Mouse (Mus musculus) stomach, embryonic 16.5 days (tissue): ENCODE measurements around the gene Crtap. TPM values are rescaled to one million over a fixed set of nuclear protein-coding genes. Genes with fewer than 3 reads are reported as not detected.
"Not testable (repeated sequence)": the region's sequence is repeated elsewhere in the genome, so short reads cannot be mapped to it uniquely, and the experiment has no call there.

Experiments used
- ATAC-seq: fragments of 200-750 bp; cut with Nextera tagmentation; 2 replicates; pipeline ENCODE4 v1.8.0; 2017; ENCODE audit warnings: moderate number of reproducible peaks, moderate TSS enrichment; ENCODE audit not compliant: insufficient read depth, low FRiP score
- H3K27ac ChIP-seq: fragments of 300-500 bp; sonication (generic); 2 replicates; pipeline ENCODE4 v1.5.1; 2014; ENCODE audit warnings: low read length
- H3K27me3 ChIP-seq: fragments of 300-500 bp; sonication (generic); 2 replicates; pipeline ENCODE4 v1.6.1; 2014; ENCODE audit warnings: low read length, control low read depth, mixed read lengths; ENCODE audit not compliant: control insufficient read depth, insufficient read depth
- H3K36me3 ChIP-seq: fragments of 300-500 bp; sonication (generic); 2 replicates; pipeline ENCODE4 v1.6.1; 2014; ENCODE audit warnings: low read length; ENCODE audit not compliant: control insufficient read depth, insufficient read depth
- H3K4me1 ChIP-seq: fragments of 300-500 bp; sonication (generic); 2 replicates; pipeline ENCODE4 v1.6.1; 2014; ENCODE audit warnings: low read length, control low read depth, mixed read lengths; ENCODE audit not compliant: control insufficient read depth, insufficient read depth
- H3K4me2 ChIP-seq: fragments of 300-500 bp; sonication (generic); 2 replicates; pipeline ENCODE4 v1.6.1; 2014; ENCODE audit warnings: low read depth, low read length, mixed read lengths
- H3K4me3 ChIP-seq: fragments of 300-500 bp; sonication (generic); replicated peaks from 2 replicates; pipeline ENCODE4 v1.5.1; 2014; ENCODE audit warnings: mild to moderate bottlenecking, low read length
- H3K9ac ChIP-seq: fragments of 300-500 bp; sonication (generic); 2 replicates; pipeline ENCODE4 v1.6.1; 2014; ENCODE audit warnings: low read length
- H3K9me3 ChIP-seq: fragments of 300-500 bp; sonication (generic); replicated peaks from 2 replicates; pipeline ENCODE4 v1.6.1; 2016; ENCODE audit warnings: low read length, control low read depth; ENCODE audit not compliant: control insufficient read depth
- WGBS: fragments of 180-500 bp; shearing (Covaris S2); extraction: QIAGEN DNeasy Blood & Tissue Kit; methylation state at CpG from one replicate; pipeline ENCODE4 v1.1.7; 2014; 5-methylcytosine and 5-hydroxymethylcytosine counted together
- polyA plus RNA-seq: library from polyadenylated mRNA; unstranded; fragments of >200 nt; fragmentation: Nextera tagmentation; extraction: Ambion mirVana; gene quantifications from 2 replicates; pipeline ENCODE4 v1.2.1, GENCODE M21; 2015

Gene Crtap
- polyA plus RNA-seq, 1 experiment from 2014 or later: 107 TPM

GRCm38 (mm10) chr9:114375276-114375962 lies 15.1 kb downstream of the Crtap start:
- H3K4me3 ChIP-seq: no peak overlapping the region
- no peak for ATAC-seq
- no peaks in the 10 kb centered on the region for H3K27me3 ChIP-seq
- no peaks in the 10 kb centered on the region for H3K9me3 ChIP-seq
- 86% methylated on average over 10 of the region's 10 CpGs for WGBS
- no peak overlapping the region for H3K27ac ChIP-seq
- H3K36me3 ChIP-seq: peaks cover 10% of the 10 kb centered on the region
- no peak overlapping the region for H3K9ac ChIP-seq
- H3K4me1 ChIP-seq: no peaks in the 10 kb centered on the region
- no peak overlapping the region for H3K4me2 ChIP-seq

DNA sequence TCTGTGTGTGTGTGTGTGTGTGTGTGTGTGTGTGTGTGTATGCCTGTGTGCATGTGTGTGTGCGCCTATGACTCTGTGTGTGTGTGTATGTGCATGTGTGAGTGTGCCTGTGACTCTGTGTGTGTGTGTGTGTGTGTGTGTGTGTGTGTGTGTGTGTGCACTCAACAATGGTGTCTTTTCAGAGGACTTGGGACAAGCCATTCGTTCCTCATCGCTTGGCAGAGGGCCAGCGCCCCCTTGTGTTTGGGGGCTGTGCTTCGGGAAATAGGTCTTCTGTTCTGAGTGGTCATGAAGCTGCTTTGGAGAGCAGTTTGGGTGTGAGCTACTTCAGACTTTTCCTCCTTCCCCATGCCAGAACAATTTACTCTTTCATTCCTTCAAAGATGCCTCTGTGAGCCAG lies 18.8 kb downstream of the Crtap start:
- H3K9me3 ChIP-seq, H3K4me2 ChIP-seq, H3K4me1 ChIP-seq, H3K27me3 ChIP-seq, H3K9ac ChIP-seq, H3K27ac ChIP-seq, H3K4me3 ChIP-seq, H3K36me3 ChIP-seq, ATAC-seq: not testable (repeated sequence)
- WGBS: 30% methylated on average over 5 of the region's 5 CpGs

GRCm38 (mm10) chr9:114369389-114369788 lies 21.1 kb downstream of the Crtap start:
- ATAC-seq, H3K4me2 ChIP-seq, H3K27me3 ChIP-seq, H3K9ac ChIP-seq, H3K4me3 ChIP-seq, H3K36me3 ChIP-seq, H3K27ac ChIP-seq, H3K4me1 ChIP-seq, H3K9me3 ChIP-seq: not testable (repeated sequence)
- 69% methylated on average over 5 of the region's 5 CpGs for WGBS

- peak overlapping the region; percentile 52 for H3K4me3 ChIP-seq
- no peaks in the 10 kb centered on the region for H3K9me3 ChIP-seq
- peaks cover 4% of the 10 kb centered on the region; the same call in 1 of the 2 replicates for H3K36me3 ChIP-seq
- no peak overlapping the region for H3K27ac ChIP-seq
- H3K9ac ChIP-seq: peak overlapping the region; percentile 78
- 13% methylated on average over 12 of the region's 12 CpGs for WGBS
- no peaks in the 10 kb centered on the region for H3K4me1 ChIP-seq
- no peaks in the 10 kb centered on the region for H3K27me3 ChIP-seq
- peak overlapping the region; percentile 88 for H3K4me2 ChIP-seq
- ATAC-seq: no peak
Measured at GRCm38 (mm10) chr9:114368471-114368858, 22.0 kb downstream of the Crtap start.

GRCm38 (mm10) chr9:114367783-114368470 lies 22.5 kb downstream of the Crtap start:
- ATAC-seq: peak; percentile 84
- WGBS: under 1% methylated on average over 48 of the region's 48 CpGs
- Histone ChIP-seq H3K9me3 (no peaks in the 10 kb centered on the region), H3K4me1 (no peaks in the 10 kb centered on the region), H3K27ac (no peak overlapping the region), H3K4me3 (peak overlapping the region; percentile 52), H3K4me2 (peak overlapping the region; percentile 88), H3K9ac (peak overlapping the region; percentile 78), H3K36me3 (no peaks in the 10 kb centered on the region), H3K27me3 (no peaks in the 10 kb centered on the region)

DNA sequence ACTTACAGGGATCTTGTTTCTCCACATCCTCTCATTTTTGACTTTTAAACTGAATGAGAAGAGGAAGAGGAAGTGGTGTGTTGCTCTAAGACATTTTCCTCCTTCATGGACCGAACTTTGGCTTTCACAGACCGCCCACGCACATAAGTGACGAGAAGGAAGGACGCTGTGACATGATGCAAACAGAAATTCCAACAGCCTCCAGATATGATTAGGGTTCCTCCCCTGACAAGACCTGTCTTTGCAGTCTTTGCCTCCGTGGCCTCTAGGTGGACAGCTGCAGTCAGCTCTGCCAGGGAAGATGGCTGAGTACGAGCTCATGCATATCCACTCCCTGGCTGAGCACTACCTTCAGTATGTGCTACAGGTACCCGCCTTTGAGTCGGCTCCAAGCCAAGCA lies 60.6 kb downstream of the Crtap start, which contains the start of gene Bcl2a1c:
TSS of gene Bcl2a1c (plus strand) at position 281 of the 400 bp plus-strand sequence.
- H3K4me2 ChIP-seq, H3K4me3 ChIP-seq, H3K36me3 ChIP-seq, H3K4me1 ChIP-seq, H3K9me3 ChIP-seq, H3K27me3 ChIP-seq, H3K9ac ChIP-seq, ATAC-seq, H3K27ac ChIP-seq: not testable (repeated sequence)
- WGBS: 66% methylated on average over 9 of the region's 9 CpGs

GRCm38 (mm10) chr9:114328332-114328731 lies 62.1 kb downstream of the Crtap start:
- not testable (repeated sequence) for H3K9ac ChIP-seq, H3K27ac ChIP-seq, ATAC-seq, H3K4me2 ChIP-seq, H3K4me3 ChIP-seq, H3K27me3 ChIP-seq, H3K36me3 ChIP-seq, H3K4me1 ChIP-seq, H3K9me3 ChIP-seq

DNA sequence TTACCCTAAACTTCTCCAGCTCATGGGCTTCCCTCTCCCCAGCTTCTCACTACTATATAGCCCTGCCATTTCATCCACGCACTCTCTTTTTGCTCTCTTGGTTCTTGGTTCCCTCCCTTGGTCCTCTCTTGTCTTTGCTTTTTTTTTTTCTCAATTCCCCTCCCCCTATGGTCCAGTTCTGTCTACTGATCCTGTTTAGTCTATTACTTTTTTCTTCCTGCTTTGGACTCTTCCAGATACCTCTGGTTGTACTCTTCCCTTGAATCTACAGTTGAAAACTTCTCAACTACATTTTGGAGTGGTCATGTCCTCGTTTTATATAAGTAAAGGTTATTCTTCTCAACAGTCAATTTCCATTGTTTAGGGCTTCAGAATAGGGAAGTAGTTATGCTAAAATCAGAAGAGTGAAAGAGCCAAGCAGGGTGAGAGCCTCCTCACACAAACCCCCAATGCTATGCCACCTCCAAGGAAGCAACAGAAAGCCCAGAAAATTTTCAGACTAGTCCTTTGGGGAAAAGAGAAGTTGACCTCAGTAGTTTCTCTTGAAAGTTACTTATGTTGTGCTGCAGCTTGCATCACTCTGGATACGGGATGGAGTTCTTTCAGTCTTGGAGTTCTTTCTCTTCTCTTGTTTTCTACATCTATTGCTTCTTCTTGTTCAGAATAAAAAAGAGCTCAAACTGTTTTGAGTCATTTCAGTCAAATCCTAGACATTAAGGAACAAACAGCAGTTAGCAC lies 64.3 kb downstream of the Crtap start:
- Histone ChIP-seq H3K27ac (no peak overlapping the region), H3K4me2 (no peak overlapping the region), H3K9ac (no peak overlapping the region), H3K4me3 (no peak overlapping the region), H3K4me1 (no peaks in the 10 kb centered on the region), H3K27me3 (no peaks in the 10 kb centered on the region), H3K36me3 (no peaks in the 10 kb centered on the region), H3K9me3 (no peaks in the 10 kb centered on the region)
- no peak for ATAC-seq
- 70% methylated on average over 3 of the region's 3 CpGs for WGBS
